Mouse (Mus musculus) adipose tissue, adult 10 weeks (tissue): ENCODE data around the gene Ereg. TPM values are rescaled to one million over a fixed set of nuclear protein-coding genes. Genes with fewer than 3 reads are reported as not detected.

ENCODE experiments used
- polyA plus RNA-seq: library from polyadenylated mRNA; stranded (reverse); fragments of 350-450 nt; fragmentation: Illumina TruSeq; extraction: RNeasy Lipid Tissue Mini Kit (QIAGEN cat#74804); gene quantifications from one replicate; pipeline ENCODE4 v1.2.3, GENCODE M21; 2014; ENCODE audit warnings: low read depth, low replicate concordance

Gene Ereg
- polyA plus RNA-seq, result not detected

GRCm38 (mm10) chr5:91074450-91074950 is at the start of gene Ereg:
Ereg (plus strand) TSS chr5:91074622.

DNA sequence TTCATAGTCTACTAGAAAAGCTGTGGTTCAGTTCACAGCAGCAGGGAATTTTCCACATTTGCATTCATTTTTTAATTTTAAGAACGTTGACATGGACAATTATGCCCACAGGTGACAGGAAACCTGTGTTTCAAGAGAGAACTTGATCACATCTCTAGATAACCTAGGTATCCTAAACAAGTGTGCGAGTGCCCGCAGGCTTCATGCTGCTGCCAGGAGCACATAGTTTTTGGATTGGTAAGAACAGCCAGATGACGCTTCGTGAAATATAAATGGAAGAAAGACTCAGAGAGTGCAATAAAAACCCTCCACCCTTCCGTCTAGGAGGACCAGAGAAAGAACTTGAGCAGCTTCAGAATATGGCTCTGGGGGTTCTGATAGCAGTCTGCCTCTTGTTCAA is 47.3 kb upstream of the Ereg start, which contains the start of gene Epgn:
TSS of gene Epgn (plus strand) at position 301 of the 400 bp plus-strand sequence.

DNA sequence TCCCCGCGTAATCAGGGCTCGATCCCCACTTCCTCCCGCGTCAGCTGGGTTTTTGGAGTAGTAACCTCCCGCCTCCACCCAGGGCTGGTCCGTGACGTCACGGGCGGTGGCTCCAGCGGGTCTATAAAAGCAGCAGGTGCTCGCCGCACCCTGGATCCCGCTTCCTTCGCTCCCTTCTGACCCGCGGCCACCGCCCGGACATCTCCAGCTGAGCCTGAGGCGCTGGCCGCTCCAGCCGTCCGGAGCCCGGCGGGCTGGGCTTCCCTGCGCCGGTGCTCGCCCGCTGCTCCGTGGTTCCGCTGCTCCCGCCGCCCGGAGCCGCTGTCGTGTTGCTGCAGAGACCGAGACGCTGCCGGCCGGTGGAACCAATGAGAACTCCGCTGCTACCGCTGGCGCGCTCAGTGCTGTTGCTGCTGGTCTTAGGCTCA is 65.0 kb downstream of the Ereg start, which contains the start of gene Areg:
TSS of gene Areg (plus strand) at position 154 of the 428 bp plus-strand sequence.

Other genes with a start within 250 kb of the Ereg start
- 2.1 TPM for gene Cxcl1, start 183.4 kb upstream of the Ereg start, polyA plus RNA-seq
- 1.5 TPM for gene Cxcl2, start 170.8 kb upstream of the Ereg start, polyA plus RNA-seq
- gene Mthfd2l, start 143.5 kb upstream of the Ereg start, polyA plus RNA-seq, result 31.4 TPM
- not detected for gene Epgn, start 47.2 kb upstream of the Ereg start, polyA plus RNA-seq
- not detected for gene Areg, start 65.0 kb downstream of the Ereg start, polyA plus RNA-seq